Mouse (Mus musculus) natural killer cell, adult 2 months (primary cell): ENCODE data around the gene Msl1.

ENCODE experiments used
- DNase-seq, 2 experiments: peaks; one replicate each; pipeline ENCODE4 v3.0.0; 2022; ENCODE audit warnings: low spot score in 2 of 2

Gene Msl1

GRCm38 (mm10) chr11:98764091-98764490 lies 31.2 kb upstream of the Msl1 start:
- no peak for DNase-seq

- no peak for DNase-seq
Observed at GRCm38 (mm10) chr11:98764746-98765145, 30.6 kb upstream of the Msl1 start.

GRCm38 (mm10) chr11:98765421-98766309 lies 29.7 kb upstream of the Msl1 start:
- DNase-seq, result no peak

- DNase-seq, result no peak
Observed at GRCm38 (mm10) chr11:98766346-98766745, 29.0 kb upstream of the Msl1 start.

GRCm38 (mm10) chr11:98766816-98767215 lies 28.5 kb upstream of the Msl1 start:
- DNase-seq, result no peak

GRCm38 (mm10) chr11:98767276-98767675 lies 28.0 kb upstream of the Msl1 start:
- no peak for DNase-seq

- DNase-seq, result no peak
Observed at GRCm38 (mm10) chr11:98767713-98768112, 27.6 kb upstream of the Msl1 start.

GRCm38 (mm10) chr11:98768127-98769006 lies 26.9 kb upstream of the Msl1 start:
- no peak for DNase-seq

GRCm38 (mm10) chr11:98769007-98769954 lies 26.0 kb upstream of the Msl1 start:
- no peak for DNase-seq

- peak in 1 of 2 experiments; percentile 50 for DNase-seq
Observed at GRCm38 (mm10) chr11:98770096-98770975, 25.0 kb upstream of the Msl1 start.

GRCm38 (mm10) chr11:98771131-98771530 lies 24.2 kb upstream of the Msl1 start:
- DNase-seq, result no peak

GRCm38 (mm10) chr11:98771844-98772525 lies 23.3 kb upstream of the Msl1 start:
- DNase-seq, result no peak

GRCm38 (mm10) chr11:98772667-98773171 lies 22.6 kb upstream of the Msl1 start:
- peak; percentile 63 to 67 for DNase-seq

- DNase-seq, result peak; percentile 96
Observed at GRCm38 (mm10) chr11:98773635-98774295, 21.6 kb upstream of the Msl1 start.

GRCm38 (mm10) chr11:98774582-98775347 lies 20.6 kb upstream of the Msl1 start, which contains the start of gene Nr1d1:
Gene Nr1d1 (minus strand): TSS chr11:98775333.
- DNase-seq, result no peak

GRCm38 (mm10) chr11:98775348-98776051 lies 19.8 kb upstream of the Msl1 start:
- DNase-seq, result peak; percentile 57 to 64

- no peak for DNase-seq
Observed at GRCm38 (mm10) chr11:98776052-98776764, 19.1 kb upstream of the Msl1 start.
